ENCODE assay signal across 19 mouse cellular contexts in genomic region chr1:132888811-132889210, GRCm38 (mm10). TPM values are rescaled to one million over a fixed set of nuclear protein-coding genes. Genes with fewer than 3 reads are reported as not detected.
DNase-seq lines count a peak whose midpoint lies in the region; TF ChIP-seq lines count a peak whose summit lies in the region.
"Had no signal": no experiment of that assay in that cellular context is flagged by ENCODE, and none has a peak within 500 bp of the region (broad histone marks: within the 10 kb centered on the region; RNA-seq: fewer than 3 reads in every experiment).

No protein-coding gene starts in this region.

- DNase-seq in adrenal gland, postnatal 14 days: peak; percentile 21
- DNase-seq in adrenal gland, postnatal 4 days (ENCODE audit: low spot score in 2 of 2): no peak
- DNase-seq in cerebellum, adult 9-11 months: peak; percentile 5
- no peak for DNase-seq in cerebellum, postnatal 36 days
- DNase-seq in ES-CJ7 (ENCODE audit: low read depth, low spot score): peak; percentile 60
- DNase-seq in heart, adult 11 months: no peak
- no peak for DNase-seq in thymus, adult 18-20 months
- DNase-seq: adrenal gland, adult 8-10 months; cerebellum, adult 11-12 months; cerebellum, adult 2 months; cerebellum, adult 9-10 months; cerebellum, postnatal 14 days; forebrain, postnatal 0 days had no signal

- peaks cover 13% of the 10 kb centered on the region for H3K36me3 ChIP-seq in E14TG2a.4 (ENCODE audit: insufficient read depth, low read length)
- H3K36me3 ChIP-seq: embryonic facial prominence, embryonic 10.5 days; embryonic facial prominence, embryonic 12.5 days; forebrain, embryonic 15.5 days had no signal

- H3K9me3 ChIP-seq in E14TG2a.4 (ENCODE audit: low read length): no peaks in the 10 kb centered on the region
- H3K9me3 ChIP-seq: embryonic facial prominence, embryonic 10.5 days; embryonic facial prominence, embryonic 12.5 days; forebrain, embryonic 13.5 days; forebrain, embryonic 15.5 days had no signal

- H3K27me3 ChIP-seq in E14TG2a.4 (ENCODE audit: insufficient read depth, low read length): peaks cover 15% of the 10 kb centered on the region; the same call in 1 of the 2 replicates
- H3K27me3 ChIP-seq: forebrain, embryonic 13.5 days; forebrain, embryonic 15.5 days had no signal

- no peak for TF ChIP-seq CTCF in E14TG2a.4 (conservative IDR thresholded peaks at IDR 0.05; ENCODE audit: low read length)

- H3K4me3 ChIP-seq in E14TG2a.4 (replicated peaks; ENCODE audit: low read length): 0 out of 2 replicates have a peak overlapping the region, but pooled peaks have one; percentile 21
- H3K4me3 ChIP-seq: embryonic facial prominence, embryonic 10.5 days; embryonic facial prominence, embryonic 12.5 days; forebrain, embryonic 13.5 days; forebrain, embryonic 15.5 days had no signal

- H3K4me1 ChIP-seq in E14TG2a.4 (replicated peaks; ENCODE audit: low read depth, low read length): peaks cover 91% of the 10 kb centered on the region
- H3K4me1 ChIP-seq: embryonic facial prominence, embryonic 12.5 days had no signal

RNA-seq across cellular contexts. Expression of gene Lrrn2, which starts 8.7 kb away (rescaled TPM):
- 7.7 and 9.2 TPM in 2 replicates for total RNA-seq in adrenal gland, postnatal 14 days (2021)
- 10 to 100 TPM; 10.9 to 13.2 TPM for total RNA-seq in adrenal gland, postnatal 4 days (2021)
- total RNA-seq: MEL had no signal

Comparison
In these comparisons a context has a peak if more than half of its experiments do, and no peak if none do; other contexts are left out.
1. DNase-seq: peak in adrenal gland, postnatal 14 days (single experiment), cerebellum, adult 9-11 months (single experiment) and ES-CJ7 (single experiment); none in adrenal gland, postnatal 4 days (0 of 2), cerebellum, postnatal 36 days (0 of 2), heart, adult 11 months (single experiment) and thymus, adult 18-20 months (0 of 2).